Mouse (Mus musculus): ENCODE results near the gene Grin3b. TPM values are rescaled to one million over a fixed set of nuclear protein-coding genes. Genes with fewer than 3 reads are reported as not detected.

Grin3b gene
- polyA plus RNA-seq, 1 experiment from 2014 or later = 0.28 TPM

- Histone ChIP-seq H3K9me3 (replicated peaks) (no peaks in the 10 kb centered on the region), H3K4me2 (peak overlapping the region; percentile 80), H3K36me3 (peaks cover 12% of the 10 kb centered on the region), H3K27me3 (no peaks in the 10 kb centered on the region), H3K27ac (peak overlapping the region; percentile 40), H3K9ac (0 out of 2 replicates have a peak overlapping the region, but pooled peaks have one; percentile 10), H3K4me1 (replicated peaks) (peaks cover 63% of the 10 kb centered on the region), H3K4me3 (peak overlapping the region; percentile 83)
- 26% methylated on average over 9 of the region's 9 CpGs for WGBS
- no peak for ATAC-seq (replicated peaks; ENCODE audit: insufficient number of reproducible peaks, insufficient read depth, low FRiP score, low read depth)
Observed at GRCm38 (mm10) chr10:79928907-79929701, 41.4 kb upstream of the Grin3b start.

- Histone ChIP-seq H3K27me3 (no peaks in the 10 kb centered on the region), H3K36me3 (peaks cover 12% of the 10 kb centered on the region), H3K4me2 (no peak overlapping the region), H3K9ac (no peak overlapping the region), H3K27ac (peak overlapping the region; percentile 12; the same call in 1 of the 2 replicates), H3K4me3 (no peak overlapping the region), H3K4me1 (replicated peaks) (peaks cover 70% of the 10 kb centered on the region), H3K9me3 (replicated peaks) (no peaks in the 10 kb centered on the region)
- no peak for ATAC-seq (replicated peaks; ENCODE audit: insufficient number of reproducible peaks, insufficient read depth, low FRiP score, low read depth)
- 80% methylated on average over 18 of the region's 18 CpGs for WGBS
Observed at GRCm38 (mm10) chr10:79929967-79930825, 40.3 kb upstream of the Grin3b start.

- H3K27me3 ChIP-seq = no peaks in the 10 kb centered on the region
- H3K27ac ChIP-seq = no peak overlapping the region
- H3K4me3 ChIP-seq = no peak overlapping the region
- no peaks in the 10 kb centered on the region for H3K9me3 ChIP-seq (replicated peaks)
- no peak overlapping the region for H3K9ac ChIP-seq
- no peak for ATAC-seq (replicated peaks; ENCODE audit: insufficient number of reproducible peaks, insufficient read depth, low FRiP score, low read depth)
- peaks cover 72% of the 10 kb centered on the region for H3K4me1 ChIP-seq (replicated peaks)
- peaks cover 12% of the 10 kb centered on the region for H3K36me3 ChIP-seq
- no peak overlapping the region for H3K4me2 ChIP-seq
- WGBS = 89% methylated on average over 16 of the region's 16 CpGs
Observed at GRCm38 (mm10) chr10:79930826-79931186, 39.7 kb upstream of the Grin3b start.

- no peak overlapping the region for H3K9ac ChIP-seq
Observed at GRCm38 (mm10) chr10:79931797-79932196, 38.7 kb upstream of the Grin3b start.

GRCm38 (mm10) chr10:79932736-79933135, 37.8 kb upstream of the Grin3b start:
- no peaks in the 10 kb centered on the region for H3K27me3 ChIP-seq
- H3K27ac ChIP-seq = 0 out of 2 replicates have a peak overlapping the region, but pooled peaks have one; percentile 13
- peak overlapping the region; percentile 5; the same call in 1 of the 2 replicates for H3K4me2 ChIP-seq
- H3K36me3 ChIP-seq = peaks cover 12% of the 10 kb centered on the region
- no peak for ATAC-seq (replicated peaks; ENCODE audit: insufficient number of reproducible peaks, insufficient read depth, low FRiP score, low read depth)
- H3K9me3 ChIP-seq (replicated peaks) = no peaks in the 10 kb centered on the region
- no peak overlapping the region for H3K4me3 ChIP-seq
- H3K4me1 ChIP-seq (replicated peaks) = peaks cover 85% of the 10 kb centered on the region
- WGBS = 16% methylated on average over 8 of the region's 8 CpGs
- H3K9ac ChIP-seq = no peak overlapping the region

More at GRCm38 (mm10) chr10:79931797-79932196, 38.7 kb upstream of the Grin3b start:
- H3K27ac ChIP-seq = no peak overlapping the region
- peaks cover 12% of the 10 kb centered on the region for H3K36me3 ChIP-seq
- H3K4me2 ChIP-seq = no peak overlapping the region
- H3K27me3 ChIP-seq = no peaks in the 10 kb centered on the region
- no peaks in the 10 kb centered on the region for H3K9me3 ChIP-seq (replicated peaks)
- ATAC-seq (replicated peaks; ENCODE audit: insufficient number of reproducible peaks, insufficient read depth, low FRiP score, low read depth) = no peak
- H3K4me3 ChIP-seq = no peak overlapping the region
- H3K4me1 ChIP-seq (replicated peaks) = peaks cover 75% of the 10 kb centered on the region
- 82% methylated on average over 9 of the region's 9 CpGs for WGBS

GRCm38 (mm10) chr10:79933145-79933679, 37.3 kb upstream of the Grin3b start:
- Histone ChIP-seq H3K9ac (no peak overlapping the region), H3K36me3 (peaks cover 12% of the 10 kb centered on the region)

GRCm38 (mm10) chr10:79933861-79934260, 36.7 kb upstream of the Grin3b start:
- no peak for ATAC-seq (replicated peaks; ENCODE audit: insufficient number of reproducible peaks, insufficient read depth, low FRiP score, low read depth)

More at GRCm38 (mm10) chr10:79933145-79933679, 37.3 kb upstream of the Grin3b start:
- no peak for ATAC-seq (replicated peaks; ENCODE audit: insufficient number of reproducible peaks, insufficient read depth, low FRiP score, low read depth)
- H3K27me3 ChIP-seq = no peaks in the 10 kb centered on the region
- H3K4me1 ChIP-seq (replicated peaks) = peaks cover 87% of the 10 kb centered on the region
- H3K4me3 ChIP-seq = no peak overlapping the region
- no peak overlapping the region for H3K27ac ChIP-seq
- WGBS = 53% methylated on average over 9 of the region's 9 CpGs
- no peaks in the 10 kb centered on the region for H3K9me3 ChIP-seq (replicated peaks)
- H3K4me2 ChIP-seq = peak overlapping the region; percentile 5; the same call in 1 of the 2 replicates

GRCm38 (mm10) chr10:79934272-79934721, 36.2 kb upstream of the Grin3b start:
- Histone ChIP-seq H3K4me1 (replicated peaks) (peaks cover 78% of the 10 kb centered on the region), H3K27ac (peak overlapping the region; percentile 1; the same call in 1 of the 2 replicates), H3K27me3 (no peaks in the 10 kb centered on the region), H3K4me2 (no peak overlapping the region), H3K4me3 (no peak overlapping the region), H3K36me3 (peaks cover 12% of the 10 kb centered on the region), H3K9ac (no peak overlapping the region), H3K9me3 (replicated peaks) (no peaks in the 10 kb centered on the region)
- ATAC-seq (replicated peaks; ENCODE audit: insufficient number of reproducible peaks, insufficient read depth, low FRiP score, low read depth) = peak; percentile 48
- 56% methylated on average over 13 of the region's 13 CpGs for WGBS

More at GRCm38 (mm10) chr10:79933861-79934260, 36.7 kb upstream of the Grin3b start:
- H3K27me3 ChIP-seq = no peaks in the 10 kb centered on the region
- peaks cover 82% of the 10 kb centered on the region for H3K4me1 ChIP-seq (replicated peaks)
- no peak overlapping the region for H3K4me3 ChIP-seq
- no peak overlapping the region for H3K4me2 ChIP-seq
- WGBS = 73% methylated on average over 6 of the region's 6 CpGs
- peaks cover 12% of the 10 kb centered on the region for H3K36me3 ChIP-seq
- no peaks in the 10 kb centered on the region for H3K9me3 ChIP-seq (replicated peaks)
- no peak overlapping the region for H3K9ac ChIP-seq
- peak overlapping the region; percentile 1; the same call in 1 of the 2 replicates for H3K27ac ChIP-seq

- 84% methylated on average over 16 of the region's 16 CpGs for WGBS
- peaks cover 78% of the 10 kb centered on the region for H3K4me1 ChIP-seq (replicated peaks)
- 0 out of 2 replicates have a peak overlapping the region, but pooled peaks have one; percentile 1 for H3K27ac ChIP-seq
- H3K9ac ChIP-seq = no peak overlapping the region
- H3K27me3 ChIP-seq = no peaks in the 10 kb centered on the region
- no peak overlapping the region for H3K4me3 ChIP-seq
- H3K9me3 ChIP-seq (replicated peaks) = no peaks in the 10 kb centered on the region
- H3K4me2 ChIP-seq = no peak overlapping the region
- ATAC-seq (replicated peaks; ENCODE audit: insufficient number of reproducible peaks, insufficient read depth, low FRiP score, low read depth) = no peak
- peaks cover 12% of the 10 kb centered on the region for H3K36me3 ChIP-seq
Observed at GRCm38 (mm10) chr10:79934794-79935569, 35.5 kb upstream of the Grin3b start.

GRCm38 (mm10) chr10:79936284-79936910, 34.1 kb upstream of the Grin3b start:
- no peak overlapping the region for H3K9ac ChIP-seq
- peak overlapping the region; percentile 30 for H3K4me3 ChIP-seq
- H3K36me3 ChIP-seq = peaks cover 5% of the 10 kb centered on the region
- no peaks in the 10 kb centered on the region for H3K9me3 ChIP-seq (replicated peaks)
- no peaks in the 10 kb centered on the region for H3K27me3 ChIP-seq
- WGBS = 33% methylated on average over 10 of the region's 10 CpGs
- peak overlapping the region; percentile 73 for H3K27ac ChIP-seq
- ATAC-seq (replicated peaks; ENCODE audit: insufficient number of reproducible peaks, insufficient read depth, low FRiP score, low read depth) = 0 out of 2 replicates have a peak, but pooled peaks have one; percentile 1
- peaks cover 86% of the 10 kb centered on the region for H3K4me1 ChIP-seq (replicated peaks)
- peak overlapping the region; percentile 59 for H3K4me2 ChIP-seq

Data from heart, embryonic 15.5 days (tissue).